Comparison of ENCODE assay signal across 22 mouse cellular contexts in genomic region chr3:151607689-151608088, GRCm38 (mm10).
DNase-seq lines count a peak whose midpoint lies in the region; ATAC-seq and TF ChIP-seq lines count a peak whose summit lies in the region.
"Had no signal": no experiment of that assay in that cellular context is flagged by ENCODE, and none has a peak within 500 bp of the region (broad histone marks: within the 10 kb centered on the region; RNA-seq: fewer than 3 reads in every experiment).

No protein-coding gene starts in this region.

- intact Hi-C loops in gastrocnemius, adult 2 months (cut with DNase I), result no loop called here

- no peak for DNase-seq in frontal cortex, postnatal 25 days (ENCODE audit: low spot score in 2 of 2)
- DNase-seq in layer of hippocampus, adult 9-11 months, result peak; percentile 5
- DNase-seq in layer of hippocampus, adult 11-12 months (ENCODE audit: low spot score), result no peak
- peak; percentile 23 for DNase-seq in telencephalon, adult 2 months (ENCODE audit: low read depth, low spot score)
- no peak for DNase-seq in gastrocnemius, adult 2 months
- DNase-seq: adrenal gland, adult 2 months; adrenal gland, postnatal 14 days; adrenal gland, postnatal 36 days; cerebellum, adult 11 months; cerebellum, adult 18-20 months; cerebellum, adult 8-10 months; cerebellum, adult 9-11 months; cerebellum, postnatal 14 days; cerebellum, postnatal 36 days; embryo, embryonic 11 days had no signal

- TF ChIP-seq CTCF in gastrocnemius, adult 2 months (IDR thresholded peaks at IDR 0.05), result no peak

- H3K4me3 ChIP-seq in gastrocnemius, adult 2 months, result no peak overlapping the region
- H3K4me3 ChIP-seq: embryonic facial prominence, embryonic 13.5 days; embryonic facial prominence, embryonic 15.5 days; erythroblast, embryonic 14.5 days; forebrain, embryonic 10.5 days; forebrain, embryonic 13.5 days; forebrain, embryonic 15.5 days had no signal

- no peak overlapping the region for H3K27ac ChIP-seq in gastrocnemius, adult 2 months
- H3K27ac ChIP-seq: embryonic facial prominence, embryonic 13.5 days; embryonic facial prominence, embryonic 15.5 days; forebrain, embryonic 10.5 days; forebrain, embryonic 13.5 days; forebrain, embryonic 15.5 days had no signal

- peak; percentile 81 for ATAC-seq in frontal cortex, adult (ENCODE audit: low TSS enrichment)
- ATAC-seq: forebrain, embryonic 13.5 days; forebrain, embryonic 15.5 days had no signal

Comparison
In these comparisons a context has a peak if more than half of its experiments do, and no peak if none do; other contexts are left out.
1. DNase-seq: peak in layer of hippocampus, adult 9-11 months (single experiment) and telencephalon, adult 2 months (single experiment); none in frontal cortex, postnatal 25 days (0 of 2), layer of hippocampus, adult 11-12 months (single experiment) and gastrocnemius, adult 2 months (single experiment).